Mouse (Mus musculus): Measurements from ENCODE around the gene Ssh2.

- no peak for TF ChIP-seq CTCF (IDR thresholded peaks at IDR 0.05; ENCODE audit: low read depth, low read length)
- no peak for TF ChIP-seq POLR2A (IDR thresholded peaks at IDR 0.05; ENCODE audit: insufficient read depth, low read length)
Observed at GRCm38 (mm10) chr11:77214755-77215154, 1.3 kb upstream of the Ssh2 start.
